Mouse (Mus musculus): ENCODE measurements at regions not wholly inside any gene's neighbourhood (a gene's known extent, or its start where the extent isn't known, plus 50 kb on each side); places are given as distances from the start of the nearest gene placed in this dataset.

DNA sequence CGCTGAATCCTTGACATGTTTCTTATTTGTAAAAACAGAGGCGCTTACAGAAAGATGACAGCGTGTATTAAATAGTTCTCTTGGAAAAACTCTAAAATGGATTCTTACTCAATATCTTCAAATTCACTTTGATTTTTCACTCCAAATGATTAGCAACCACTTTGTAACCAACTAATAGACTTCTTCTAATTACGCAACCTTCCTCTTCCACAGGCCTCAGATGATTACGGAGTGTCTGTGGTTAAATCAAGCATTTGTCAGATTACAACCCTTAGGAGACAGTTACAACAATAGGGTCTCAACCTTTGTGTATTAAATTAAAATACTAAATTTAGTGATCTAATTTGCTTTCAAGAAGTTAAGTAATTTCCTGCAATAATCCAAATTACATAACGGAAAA, 127.8 kb upstream of the Sema3a start:
- no peak overlapping the region for H3ac ChIP-seq (ENCODE audit: control insufficient read depth, insufficient read length, low read depth)
- H3K79me3 ChIP-seq (ENCODE audit: low read depth) = no peaks in the 10 kb centered on the region
- TF ChIP-seq CTCF (IDR thresholded peaks at IDR 0.05; ENCODE audit: control insufficient read depth, insufficient read depth, insufficient read length) (no peak), MYOG (IDR thresholded peaks at IDR 0.05; ENCODE audit: control insufficient read depth, extremely low read depth, insufficient read length) (no peak), CEBPB (IDR thresholded peaks at IDR 0.05; ENCODE audit: low read depth) (no peak), USF1 (IDR thresholded peaks at IDR 0.05; ENCODE audit: low read depth) (no peak), FOSL1 (IDR thresholded peaks at IDR 0.05; ENCODE audit: insufficient read depth, low read length, poor library complexity, severe bottlenecking) (no peak), MYOD1 (IDR thresholded peaks at IDR 0.05; ENCODE audit: control insufficient read depth, insufficient read length, low read depth) (no peak), MAX (IDR thresholded peaks at IDR 0.05) (no peak)
- H3K36me3 ChIP-seq (ENCODE audit: control insufficient read depth, insufficient read depth) = no peaks in the 10 kb centered on the region
- no peak overlapping the region for H3K4me3 ChIP-seq (ENCODE audit: insufficient read depth, poor library complexity, severe bottlenecking)
- H3K27me3 ChIP-seq (ENCODE audit: control insufficient read depth, insufficient read depth, insufficient read length) = no peaks in the 10 kb centered on the region
- no peaks in the 10 kb centered on the region for H3K79me2 ChIP-seq (ENCODE audit: control insufficient read depth, insufficient read depth)

DNA sequence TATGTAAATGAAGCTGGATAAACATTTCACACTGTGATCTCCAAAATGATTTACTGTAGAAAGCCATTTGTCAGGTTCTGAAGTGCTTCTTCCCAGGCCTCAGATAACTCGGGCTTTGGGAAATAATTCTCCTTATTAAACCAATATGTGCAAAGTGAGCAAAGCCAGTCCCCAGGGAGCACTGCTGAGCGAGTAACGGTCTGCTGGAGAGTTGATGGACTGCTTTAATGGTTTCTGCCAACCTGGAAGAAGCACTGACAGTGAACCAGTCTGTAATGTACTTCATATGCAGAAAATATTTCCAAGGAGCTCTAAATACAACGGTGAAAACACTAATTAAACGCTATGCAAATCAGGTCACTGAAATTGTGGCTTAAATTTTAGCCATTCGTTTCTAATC, 118.1 kb upstream of the Sema3a start:
- Histone ChIP-seq H3K79me2 (ENCODE audit: control insufficient read depth, insufficient read depth) (no peaks in the 10 kb centered on the region), H3K36me3 (ENCODE audit: control insufficient read depth, insufficient read depth) (no peaks in the 10 kb centered on the region), H3K79me3 (ENCODE audit: low read depth) (no peaks in the 10 kb centered on the region), H3ac (ENCODE audit: control insufficient read depth, insufficient read length, low read depth) (no peak overlapping the region), H3K4me3 (ENCODE audit: insufficient read depth, poor library complexity, severe bottlenecking) (no peak overlapping the region), H3K27me3 (ENCODE audit: control insufficient read depth, insufficient read depth, insufficient read length) (no peaks in the 10 kb centered on the region)
- TF ChIP-seq CEBPB (IDR thresholded peaks at IDR 0.05; ENCODE audit: low read depth) (no peak), CTCF (IDR thresholded peaks at IDR 0.05; ENCODE audit: control insufficient read depth, insufficient read depth, insufficient read length) (no peak), USF1 (IDR thresholded peaks at IDR 0.05; ENCODE audit: low read depth) (no peak), MYOG (IDR thresholded peaks at IDR 0.05; ENCODE audit: control insufficient read depth, extremely low read depth, insufficient read length) (no peak), FOSL1 (IDR thresholded peaks at IDR 0.05; ENCODE audit: insufficient read depth, low read length, poor library complexity, severe bottlenecking) (no peak), MAX (IDR thresholded peaks at IDR 0.05) (no peak)

DNA sequence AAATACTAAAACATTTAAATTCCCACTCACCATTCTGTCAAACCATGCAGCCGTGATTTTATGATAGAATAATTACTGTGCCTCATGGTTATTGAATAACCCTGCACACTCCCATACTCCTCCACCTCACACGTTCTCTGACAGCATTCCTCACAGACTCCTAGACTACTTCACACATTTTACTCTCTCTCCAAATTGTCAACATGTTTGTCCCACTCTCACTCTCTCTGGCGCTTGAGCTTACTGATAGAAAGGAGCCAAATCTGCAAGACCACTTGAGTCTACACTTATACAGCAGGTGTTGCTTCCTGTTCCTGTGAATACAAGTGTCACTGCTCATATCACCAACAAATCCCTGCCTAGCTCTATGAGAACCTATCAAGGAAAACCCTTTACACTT, 102.9 kb upstream of the Sema3a start:
- Histone ChIP-seq H3K27me3 (ENCODE audit: control insufficient read depth, insufficient read depth, insufficient read length) (no peaks in the 10 kb centered on the region), H3K79me2 (ENCODE audit: control insufficient read depth, insufficient read depth) (no peaks in the 10 kb centered on the region), H3K36me3 (ENCODE audit: control insufficient read depth, insufficient read depth) (no peaks in the 10 kb centered on the region), H3K4me3 (ENCODE audit: insufficient read depth, poor library complexity, severe bottlenecking) (no peak overlapping the region), H3ac (ENCODE audit: control insufficient read depth, insufficient read length, low read depth) (no peak overlapping the region), H3K79me3 (ENCODE audit: low read depth) (no peaks in the 10 kb centered on the region)
- TF ChIP-seq CTCF (IDR thresholded peaks at IDR 0.05; ENCODE audit: control insufficient read depth, insufficient read depth, insufficient read length) (no peak), FOSL1 (IDR thresholded peaks at IDR 0.05; ENCODE audit: insufficient read depth, low read length, poor library complexity, severe bottlenecking) (no peak), MYOD1 (IDR thresholded peaks at IDR 0.05; ENCODE audit: control insufficient read depth, insufficient read length, low read depth) (no peak), MYOG (IDR thresholded peaks at IDR 0.05; ENCODE audit: control insufficient read depth, extremely low read depth, insufficient read length) (no peak), MAX (IDR thresholded peaks at IDR 0.05) (no peak), CEBPB (IDR thresholded peaks at IDR 0.05; ENCODE audit: low read depth) (no peak), USF1 (IDR thresholded peaks at IDR 0.05; ENCODE audit: low read depth) (no peak)

DNA sequence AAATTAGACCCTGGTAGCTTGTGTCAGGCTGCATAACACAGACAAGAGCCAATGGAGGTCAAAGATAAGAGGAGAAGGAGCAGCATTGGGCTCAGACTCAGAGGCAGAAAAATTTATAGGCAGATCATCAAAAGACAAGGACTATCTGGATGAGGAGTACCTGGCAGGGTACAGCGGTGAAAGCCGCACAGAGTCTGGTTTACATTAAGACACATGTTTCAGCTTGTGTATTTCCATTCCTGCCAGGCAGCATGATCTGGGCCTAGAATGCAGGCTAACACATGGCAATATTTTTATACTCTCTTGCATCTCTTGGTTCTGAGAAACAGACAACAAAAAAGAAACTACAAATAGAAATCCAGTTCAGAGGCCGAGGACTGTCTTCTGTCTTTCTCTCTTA, 91.9 kb upstream of the Sema3a start:
- H3K4me3 ChIP-seq (ENCODE audit: insufficient read depth, poor library complexity, severe bottlenecking) = no peak overlapping the region

DNA sequence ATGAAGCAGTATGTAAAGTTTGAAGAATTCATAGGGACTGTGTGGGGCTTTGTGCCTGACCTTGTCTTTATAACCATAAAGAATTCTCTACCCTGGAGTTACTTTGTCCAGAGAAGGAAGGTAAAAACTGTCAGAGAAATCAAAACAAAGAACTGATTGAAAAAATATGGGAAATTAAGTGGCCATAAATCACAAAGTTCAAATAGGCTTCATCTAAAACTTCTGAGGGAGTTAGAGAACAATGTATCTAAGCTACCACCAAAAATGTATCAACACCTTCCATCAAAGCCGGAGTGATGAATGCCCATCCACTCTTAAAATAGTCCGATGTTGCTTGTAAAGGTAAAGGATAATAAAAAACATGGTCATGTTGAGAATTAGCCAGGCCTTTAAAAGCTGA, 89.1 kb upstream of the Sema3a start:
- H3K79me2 ChIP-seq (ENCODE audit: control insufficient read depth, insufficient read depth) = no peaks in the 10 kb centered on the region
- H3K79me3 ChIP-seq (ENCODE audit: low read depth) = no peaks in the 10 kb centered on the region
- H3ac ChIP-seq (ENCODE audit: control insufficient read depth, insufficient read length, low read depth) = no peak overlapping the region
- H3K36me3 ChIP-seq (ENCODE audit: control insufficient read depth, insufficient read depth) = no peaks in the 10 kb centered on the region
- H3K27me3 ChIP-seq (ENCODE audit: control insufficient read depth, insufficient read depth, insufficient read length) = no peaks in the 10 kb centered on the region
- no peak overlapping the region for H3K4me3 ChIP-seq (ENCODE audit: insufficient read depth, poor library complexity, severe bottlenecking)
- TF ChIP-seq CTCF (IDR thresholded peaks at IDR 0.05; ENCODE audit: control insufficient read depth, insufficient read depth, insufficient read length) (no peak), MAX (IDR thresholded peaks at IDR 0.05) (no peak), FOSL1 (IDR thresholded peaks at IDR 0.05; ENCODE audit: insufficient read depth, low read length, poor library complexity, severe bottlenecking) (no peak), USF1 (IDR thresholded peaks at IDR 0.05; ENCODE audit: low read depth) (no peak), CEBPB (IDR thresholded peaks at IDR 0.05; ENCODE audit: low read depth) (no peak), MYOG (IDR thresholded peaks at IDR 0.05; ENCODE audit: control insufficient read depth, extremely low read depth, insufficient read length) (no peak), MYOD1 (IDR thresholded peaks at IDR 0.05; ENCODE audit: control insufficient read depth, insufficient read length, low read depth) (no peak)

More for the DNA sequence above, 91.9 kb upstream of the Sema3a start:
- no peak for TF ChIP-seq MYOG (IDR thresholded peaks at IDR 0.05; ENCODE audit: control insufficient read depth, extremely low read depth, insufficient read length)
- no peak for TF ChIP-seq CTCF (IDR thresholded peaks at IDR 0.05; ENCODE audit: control insufficient read depth, insufficient read depth, insufficient read length)
- TF ChIP-seq USF1 (IDR thresholded peaks at IDR 0.05; ENCODE audit: low read depth) = no peak
- TF ChIP-seq FOSL1 (IDR thresholded peaks at IDR 0.05; ENCODE audit: insufficient read depth, low read length, poor library complexity, severe bottlenecking) = no peak
- TF ChIP-seq MAX (IDR thresholded peaks at IDR 0.05) = no peak
- TF ChIP-seq CEBPB (IDR thresholded peaks at IDR 0.05; ENCODE audit: low read depth) = no peak
- TF ChIP-seq MYOD1 (IDR thresholded peaks at IDR 0.05; ENCODE audit: control insufficient read depth, insufficient read length, low read depth) = no peak
- Histone ChIP-seq H3K36me3 (ENCODE audit: control insufficient read depth, insufficient read depth) (no peaks in the 10 kb centered on the region), H3ac (ENCODE audit: control insufficient read depth, insufficient read length, low read depth) (no peak overlapping the region), H3K79me3 (ENCODE audit: low read depth) (no peaks in the 10 kb centered on the region), H3K27me3 (ENCODE audit: control insufficient read depth, insufficient read depth, insufficient read length) (no peaks in the 10 kb centered on the region), H3K79me2 (ENCODE audit: control insufficient read depth, insufficient read depth) (no peaks in the 10 kb centered on the region)

DNA sequence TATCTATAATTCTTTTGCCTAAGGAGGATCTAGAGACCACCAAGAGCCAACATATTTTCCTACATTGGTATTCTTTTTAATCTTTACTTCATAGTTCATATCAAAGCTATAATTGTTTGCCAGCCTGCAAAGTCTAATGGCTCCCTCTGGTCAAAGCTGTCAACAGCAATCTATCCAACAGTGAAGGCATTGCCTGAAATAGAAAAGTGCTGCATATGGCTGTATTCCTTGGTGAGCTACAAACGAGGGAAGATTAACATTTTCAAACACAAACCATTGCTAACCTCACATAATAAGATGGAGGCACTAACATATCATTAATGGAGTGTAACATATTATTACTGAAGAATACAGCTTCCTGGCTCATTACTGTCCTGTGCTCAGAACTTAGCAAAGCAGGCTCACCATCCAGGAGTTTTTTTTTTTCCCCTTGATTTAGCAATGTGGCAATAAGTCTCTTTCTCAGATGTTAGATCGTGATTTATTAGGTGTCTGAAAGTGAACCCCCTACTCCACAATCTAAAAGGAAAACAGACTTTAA, 66.3 kb upstream of the Sema3a start:
- H3K27me3 ChIP-seq (ENCODE audit: control insufficient read depth, insufficient read depth, insufficient read length) = no peaks in the 10 kb centered on the region
- H3ac ChIP-seq (ENCODE audit: control insufficient read depth, insufficient read length, low read depth) = no peak overlapping the region
- H3K36me3 ChIP-seq (ENCODE audit: control insufficient read depth, insufficient read depth) = no peaks in the 10 kb centered on the region
- H3K4me3 ChIP-seq (ENCODE audit: insufficient read depth, poor library complexity, severe bottlenecking) = no peak overlapping the region
- no peaks in the 10 kb centered on the region for H3K79me2 ChIP-seq (ENCODE audit: control insufficient read depth, insufficient read depth)
- no peak for TF ChIP-seq USF1 (IDR thresholded peaks at IDR 0.05; ENCODE audit: low read depth)
- TF ChIP-seq CTCF (IDR thresholded peaks at IDR 0.05; ENCODE audit: control insufficient read depth, insufficient read depth, insufficient read length) = no peak
- TF ChIP-seq MYOD1 (IDR thresholded peaks at IDR 0.05; ENCODE audit: control insufficient read depth, insufficient read length, low read depth) = no peak
- no peak for TF ChIP-seq FOSL1 (IDR thresholded peaks at IDR 0.05; ENCODE audit: insufficient read depth, low read length, poor library complexity, severe bottlenecking)
- no peak for TF ChIP-seq MAX (IDR thresholded peaks at IDR 0.05)
- TF ChIP-seq MYOG (IDR thresholded peaks at IDR 0.05; ENCODE audit: control insufficient read depth, extremely low read depth, insufficient read length) = no peak
- no peak for TF ChIP-seq CEBPB (IDR thresholded peaks at IDR 0.05; ENCODE audit: low read depth)
- no peaks in the 10 kb centered on the region for H3K79me3 ChIP-seq (ENCODE audit: low read depth)

All from C2C12 (cell line).